Mouse (Mus musculus) left cerebral cortex, adult 2 months (tissue): ENCODE measurements around the gene Chn2. TPM values are rescaled to one million over a fixed set of nuclear protein-coding genes. Genes with fewer than 3 reads are reported as not detected.

ENCODE experiments used
- DNase-seq, 2 experiments: peaks; one replicate each; pipeline ENCODE4 v3.0.0; 2021 to 2022; ENCODE audit warnings: low spot score in 2 of 2, mixed read lengths in 1 of 2; ENCODE audit errors: extremely low spot score in 1 of 2
- H3K27ac ChIP-seq: fragments of 200-600 bp; 2 replicates; pipeline ENCODE4 v1.8.1; 2022
- H3K4me3 ChIP-seq: fragments of 200-600 bp; 2 replicates; pipeline ENCODE4 v1.8.1; 2022
- CTCF ChIP-seq: fragments of 200-600 bp; IDR thresholded peaks from 2 replicates; pipeline ENCODE4 v1.8.1; 2022; ENCODE audit warnings: antibody characterized with exemption, mild to moderate bottlenecking, moderate library complexity
- intact Hi-C: fragments of 180-260 bp; cut with DNase I; formaldehyde crosslinking; loops from one replicate; pipeline ENCODE4 v1.15.1; 2025
- total RNA-seq, 2 experiments: library from RNA; stranded (reverse); gene quantifications; 2 replicates each; pipeline ENCODE4 v1.2.3; 2021

Chn2 gene
- total RNA-seq, 2 experiments from 2014 or later = 38.9 to 42.0 TPM

GRCm38 (mm10) chr6:54262732-54263131 lies 223.4 kb downstream of the Chn2 start:
- Histone ChIP-seq H3K27ac (no peak overlapping the region), H3K4me3 (no peak overlapping the region)
- DNase-seq = no peak
- peak; percentile 26 for TF ChIP-seq CTCF
- intact Hi-C loops = no loop called here

- Histone ChIP-seq H3K4me3 (no peak overlapping the region), H3K27ac (peak overlapping the region; percentile 40; the same call in 1 of the 2 replicates)
- intact Hi-C loops = no loop called here
- no peak for DNase-seq
- TF ChIP-seq CTCF = no peak
These were observed 224.5 kb downstream of the Chn2 start for GRCm38 (mm10) chr6:54263890-54264289.

GRCm38 (mm10) chr6:54264537-54264936 lies 225.2 kb downstream of the Chn2 start:
- no peak for DNase-seq
- no peak for TF ChIP-seq CTCF
- intact Hi-C loops = no loop called here
- Histone ChIP-seq H3K27ac (peak overlapping the region; percentile 34; the same call in 1 of the 2 replicates), H3K4me3 (no peak overlapping the region)

- H3K4me3 ChIP-seq = no peak overlapping the region
- no peak overlapping the region for H3K27ac ChIP-seq
- DNase-seq = no peak
- TF ChIP-seq CTCF = no peak
- intact Hi-C loops = no loop called here
These were observed 226.0 kb downstream of the Chn2 start for GRCm38 (mm10) chr6:54265384-54265783.

- H3K27ac ChIP-seq = peak overlapping the region; percentile 51; the same call in 1 of the 2 replicates
These were observed 233.4 kb downstream of the Chn2 start for GRCm38 (mm10) chr6:54272556-54273378.

GRCm38 (mm10) chr6:54273379-54273730 lies 234.0 kb downstream of the Chn2 start:
- H3K27ac ChIP-seq = peak overlapping the region; percentile 51; the same call in 1 of the 2 replicates
- DNase-seq = no peak
- intact Hi-C loops = no loop called here
- H3K4me3 ChIP-seq = peak overlapping the region; percentile 17
- no peak for TF ChIP-seq CTCF

More at GRCm38 (mm10) chr6:54272556-54273378, 233.4 kb downstream of the Chn2 start:
- intact Hi-C loops = no loop called here
- peak overlapping the region; percentile 17 for H3K4me3 ChIP-seq
- TF ChIP-seq CTCF = no peak
- no peak for DNase-seq

GRCm38 (mm10) chr6:54277234-54277633 lies 237.9 kb downstream of the Chn2 start:
- TF ChIP-seq CTCF = no peak
- Histone ChIP-seq H3K27ac (peak overlapping the region; percentile 26; the same call in 1 of the 2 replicates), H3K4me3 (no peak overlapping the region)
- intact Hi-C loops = no loop called here
- no peak for DNase-seq

GRCm38 (mm10) chr6:54277828-54278227 lies 238.5 kb downstream of the Chn2 start:
- no peak for TF ChIP-seq CTCF
- Histone ChIP-seq H3K4me3 (no peak overlapping the region), H3K27ac (no peak overlapping the region)
- DNase-seq = no peak
- intact Hi-C loops = no loop called here

GRCm38 (mm10) chr6:54278613-54279012 lies 239.3 kb downstream of the Chn2 start:
- no peak for TF ChIP-seq CTCF
- intact Hi-C loops = no loop called here
- no peak for DNase-seq
- H3K4me3 ChIP-seq = no peak overlapping the region
- H3K27ac ChIP-seq = no peak overlapping the region

- intact Hi-C loops = no loop called here
- Histone ChIP-seq H3K4me3 (no peak overlapping the region), H3K27ac (no peak overlapping the region)
- TF ChIP-seq CTCF = no peak
- no peak for DNase-seq
These were observed 240.0 kb downstream of the Chn2 start for GRCm38 (mm10) chr6:54279391-54279790.

- no peak overlapping the region for H3K27ac ChIP-seq
- DNase-seq = no peak
- intact Hi-C loops = no loop called here
- no peak overlapping the region for H3K4me3 ChIP-seq
- no peak for TF ChIP-seq CTCF
These were observed 240.9 kb downstream of the Chn2 start for GRCm38 (mm10) chr6:54280248-54280647.

GRCm38 (mm10) chr6:54283299-54283698 lies 243.9 kb downstream of the Chn2 start:
- no peak overlapping the region for H3K27ac ChIP-seq
- DNase-seq = no peak
- no peak overlapping the region for H3K4me3 ChIP-seq
- no peak for TF ChIP-seq CTCF
- intact Hi-C loops = no loop called here
